Mouse (Mus musculus) erythroblast, embryonic 14.5 days (primary cell): ENCODE data around the gene Klf13.

Experiments
- GATA1 ChIP-seq: IDR thresholded peaks from 2 replicates; pipeline ENCODE4 v1.6.1; 2012; ENCODE audit warnings: low read length, inconsistent platforms, mixed read lengths
- TAL1 ChIP-seq: IDR thresholded peaks from 3 replicates; pipeline ENCODE4 v1.6.1; 2012; ENCODE audit warnings: low read length, inconsistent platforms, mixed read lengths

DNA sequence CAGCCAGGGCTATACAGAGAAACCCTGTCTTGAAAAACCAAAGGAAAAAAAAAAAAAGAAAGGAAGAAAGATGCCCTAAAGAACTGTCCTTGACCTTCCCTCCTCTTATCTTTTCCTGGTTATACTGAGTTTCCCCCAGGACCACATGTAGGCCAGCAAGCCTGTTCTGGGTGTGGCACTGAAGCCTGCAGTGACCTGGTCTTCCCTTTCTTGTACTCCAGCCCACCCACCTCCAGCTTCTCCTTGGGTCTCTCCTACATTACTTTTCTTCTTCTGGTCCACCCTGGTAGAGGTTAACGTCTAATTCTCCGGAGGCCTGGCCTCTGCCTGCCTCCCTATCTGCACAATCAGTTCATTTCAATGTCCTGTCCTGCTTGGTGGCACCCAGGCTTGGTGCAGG, 16.7 kb upstream of the Klf13 start:
- TF ChIP-seq TAL1: no peak
- TF ChIP-seq GATA1: no peak
